Mouse (Mus musculus): ENCODE results near the gene Defa25. TPM values are rescaled to one million over a fixed set of nuclear protein-coding genes. Genes with fewer than 3 reads are reported as not detected.
"Not testable (repeated sequence)": the region's sequence is repeated elsewhere in the genome, so short reads cannot be mapped to it uniquely, and the experiment has no call there.

The Defa25 gene
- polyA plus RNA-seq (2015; fragmentation: Nextera tagmentation; extraction: Ambion mirVana), result not detected in 2 replicates

DNA sequence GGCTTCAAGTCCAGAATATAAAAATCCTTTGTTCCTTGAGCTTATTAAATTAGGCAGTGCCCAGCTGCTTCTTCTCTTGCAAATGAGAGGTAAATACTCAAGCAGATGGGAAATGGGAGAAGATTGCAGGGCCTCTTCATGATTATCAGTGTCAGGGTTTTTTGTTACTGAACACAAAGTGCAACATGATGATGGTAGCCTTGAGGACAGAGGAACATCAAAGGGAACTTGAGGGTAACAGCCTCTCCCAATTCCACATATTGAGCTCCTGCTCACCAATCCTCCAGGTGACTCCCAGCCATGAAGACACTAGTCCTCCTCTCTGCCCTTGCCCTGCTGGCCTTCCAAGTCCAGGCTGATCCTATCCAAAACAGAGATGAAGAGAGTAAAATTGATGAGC is at the start of gene Defa25:
Defa25 (plus strand) TSS at position 301 of the 400 bp plus-strand sequence.
- H3K9me3 ChIP-seq; H3K4me2 ChIP-seq (replicated peaks); H3K4me1 ChIP-seq; ATAC-seq (ENCODE audit: low FRiP score, low read depth); H3K4me3 ChIP-seq; H3K36me3 ChIP-seq; H3K27me3 ChIP-seq; H3K9ac ChIP-seq; H3K27ac ChIP-seq: not testable (repeated sequence)

- not testable (repeated sequence) for H3K9ac ChIP-seq; ATAC-seq (ENCODE audit: low FRiP score, low read depth); H3K27ac ChIP-seq; H3K9me3 ChIP-seq; H3K4me1 ChIP-seq; H3K36me3 ChIP-seq; H3K4me2 ChIP-seq (replicated peaks); H3K4me3 ChIP-seq; H3K27me3 ChIP-seq
- no CpG with 5 or more reads among the region's 1 CpGs for WGBS
Measured at GRCm38 (mm10) chr8:21054747-21055146, 29.5 kb upstream of the Defa25 start, which contains the start of gene Defa23. Gene Defa23, plus strand, starts transcription at chr8:21055047.

DNA sequence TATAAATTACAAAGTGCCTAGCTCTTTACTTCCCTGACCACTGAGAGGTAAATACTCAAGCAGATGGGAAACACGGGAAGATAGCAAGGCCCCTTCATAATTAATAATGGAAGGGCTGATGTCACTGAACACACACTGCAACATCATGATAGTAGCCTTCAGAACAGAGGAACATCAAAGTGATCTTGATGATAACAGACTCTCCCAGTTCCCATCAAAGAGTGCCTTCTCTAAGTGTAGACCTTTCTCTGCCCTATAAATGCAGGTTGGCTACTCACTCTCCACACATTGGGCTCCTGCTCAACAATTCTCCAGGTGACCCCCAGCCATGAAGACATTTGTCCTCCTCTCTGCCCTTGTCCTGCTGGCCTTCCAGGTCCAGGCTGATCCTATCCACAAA is 19.5 kb upstream of the Defa25 start, which contains the start of gene Defa35:
Defa35 (plus strand) TSS at position 301 of the 400 bp plus-strand sequence.
- H3K4me2 ChIP-seq (replicated peaks); H3K4me1 ChIP-seq; H3K27ac ChIP-seq; H3K9ac ChIP-seq; H3K27me3 ChIP-seq; ATAC-seq (ENCODE audit: low FRiP score, low read depth); H3K9me3 ChIP-seq; H3K36me3 ChIP-seq; H3K4me3 ChIP-seq: not testable (repeated sequence)
- WGBS, result 85% methylated on average over 1 of the region's 1 CpGs

- Histone ChIP-seq H3K36me3 (no peaks in the 10 kb centered on the region), H3K4me3 (no peak overlapping the region), H3K9ac (no peak overlapping the region), H3K9me3 (peaks cover 4% of the 10 kb centered on the region; the same call in 1 of the 2 replicates), H3K27ac (no peak overlapping the region), H3K4me2 (replicated peaks) (no peak overlapping the region), H3K27me3 (no peaks in the 10 kb centered on the region), H3K4me1 (no peaks in the 10 kb centered on the region)
- no peak for ATAC-seq (ENCODE audit: low FRiP score, low read depth)
- WGBS, result 44% methylated on average over 4 of the region's 4 CpGs
Measured at GRCm38 (mm10) chr8:21093106-21093505, 8.9 kb downstream of the Defa25 start.

- WGBS, result 100% methylated on average over 1 of the region's 2 CpGs
- not testable (repeated sequence) for H3K4me1 ChIP-seq; H3K9ac ChIP-seq; H3K27me3 ChIP-seq; ATAC-seq (ENCODE audit: low FRiP score, low read depth); H3K4me2 ChIP-seq (replicated peaks); H3K9me3 ChIP-seq; H3K4me3 ChIP-seq; H3K27ac ChIP-seq; H3K36me3 ChIP-seq
Measured at GRCm38 (mm10) chr8:21095950-21096349, 11.7 kb downstream of the Defa25 start, which contains the start of gene Gm14851. Gene Gm14851, minus strand, starts transcription at chr8:21096050.

DNA sequence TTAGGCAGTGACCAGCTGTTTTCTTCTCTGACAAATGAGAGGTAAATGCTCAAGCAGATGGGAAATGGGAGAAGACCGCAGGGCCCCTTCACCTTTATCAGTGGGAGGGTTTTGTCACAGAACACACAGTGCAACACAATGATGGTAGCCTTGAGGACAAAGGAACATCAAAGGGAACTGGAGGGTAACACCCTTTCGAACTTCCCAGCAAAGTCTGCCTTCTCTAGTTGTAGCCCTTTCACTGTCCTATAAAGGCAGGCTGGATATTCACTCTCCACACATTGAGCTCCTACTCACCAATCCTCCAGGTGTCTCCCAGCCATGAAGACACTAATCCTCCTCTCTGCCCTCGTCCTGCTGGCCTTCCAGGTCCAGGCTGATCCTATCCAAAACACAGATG is 50.1 kb downstream of the Defa25 start, which contains the start of gene Defa30:
Defa30 (plus strand) TSS at position 301 of the 400 bp plus-strand sequence.
- H3K4me1 ChIP-seq; H3K36me3 ChIP-seq; H3K9ac ChIP-seq; H3K4me2 ChIP-seq (replicated peaks); H3K27ac ChIP-seq; H3K27me3 ChIP-seq; H3K4me3 ChIP-seq; ATAC-seq (ENCODE audit: low FRiP score, low read depth): not testable (repeated sequence)
- 63% methylated on average over 3 of the region's 3 CpGs for WGBS
- peaks cover 11% of the 10 kb centered on the region; the same call in 1 of the 2 replicates for H3K9me3 ChIP-seq

Other genes with a start within 250 kb of the Defa25 start
- not detected in 2 replicates for gene Defb33, start 191.8 kb upstream of the Defa25 start, polyA plus RNA-seq (2015; fragmentation: Nextera tagmentation; extraction: Ambion mirVana)
- not detected in 2 replicates for gene Gm15056, start 181.8 kb upstream of the Defa25 start, polyA plus RNA-seq (2015; fragmentation: Nextera tagmentation; extraction: Ambion mirVana)
- gene Gm6040, start 162.4 kb upstream of the Defa25 start, polyA plus RNA-seq (2015; fragmentation: Nextera tagmentation; extraction: Ambion mirVana), result not detected in 2 replicates
- not detected in 2 replicates for gene AY761185, start 139.7 kb upstream of the Defa25 start, polyA plus RNA-seq (2015; fragmentation: Nextera tagmentation; extraction: Ambion mirVana)
- gene Defa21, start 58.9 kb upstream of the Defa25 start, polyA plus RNA-seq (2015; fragmentation: Nextera tagmentation; extraction: Ambion mirVana), result not detected in 2 replicates
- gene Defa23, start 29.4 kb upstream of the Defa25 start, polyA plus RNA-seq (2015; fragmentation: Nextera tagmentation; extraction: Ambion mirVana), result not detected in 2 replicates
- not detected in 2 replicates for gene Defa35, start 19.4 kb upstream of the Defa25 start, polyA plus RNA-seq (2015; fragmentation: Nextera tagmentation; extraction: Ambion mirVana)
- not detected in 2 replicates for gene Gm14851, start 11.6 kb downstream of the Defa25 start, polyA plus RNA-seq (2015; fragmentation: Nextera tagmentation; extraction: Ambion mirVana)
- gene Defa30, start 50.2 kb downstream of the Defa25 start, polyA plus RNA-seq (2015; fragmentation: Nextera tagmentation; extraction: Ambion mirVana), result not detected in 2 replicates
- gene Defa22, start 77.8 kb downstream of the Defa25 start, polyA plus RNA-seq (2015; fragmentation: Nextera tagmentation; extraction: Ambion mirVana), result not detected in 2 replicates
- gene Defa31, start 107.2 kb downstream of the Defa25 start, polyA plus RNA-seq (2015; fragmentation: Nextera tagmentation; extraction: Ambion mirVana), result not detected in 2 replicates
- gene Gm15293, start 117.1 kb downstream of the Defa25 start, polyA plus RNA-seq (2015; fragmentation: Nextera tagmentation; extraction: Ambion mirVana), result not detected in 2 replicates
- not detected in 2 replicates for gene Gm15292, start 165.3 kb downstream of the Defa25 start, polyA plus RNA-seq (2015; fragmentation: Nextera tagmentation; extraction: Ambion mirVana)
- gene Defa27, start 231.1 kb downstream of the Defa25 start, polyA plus RNA-seq (2015; fragmentation: Nextera tagmentation; extraction: Ambion mirVana), result not detected in 2 replicates
- not detected in 2 replicates for gene Defa29, start 242.6 kb downstream of the Defa25 start, polyA plus RNA-seq (2015; fragmentation: Nextera tagmentation; extraction: Ambion mirVana)

Data from limb, embryonic 13.5 days (tissue).